Mouse (Mus musculus) layer of hippocampus, postnatal 14 days (tissue): ENCODE data around the gene Cda. TPM values are rescaled to one million over a fixed set of nuclear protein-coding genes. Genes with fewer than 3 reads are reported as not detected.

ENCODE experiments used
- DNase-seq, 2 experiments: peaks; one replicate each; pipeline ENCODE4 v3.0.0; 2021 to 2022; ENCODE audit warnings: low spot score in 2 of 2, mixed read lengths in 1 of 2
- microRNA-seq, 2 experiments: library from miRNA; unstranded; fragments of <30 nt; microRNA quantifications; one replicate each; pipeline ENCODE4 v1.2.0; 2021
- total RNA-seq, 2 experiments: library from RNA; stranded (reverse); gene quantifications; 2 replicates each; pipeline ENCODE4 v1.2.3; 2021

Gene Cda
- total RNA-seq, 2 experiments from 2014 or later, result 1.2 to 2.9 TPM

GRCm38 (mm10) chr4:138311595-138311994, 56.2 kb downstream of the Cda start:
- no peak for DNase-seq

- DNase-seq, result no peak
These were observed 57.4 kb downstream of the Cda start for GRCm38 (mm10) chr4:138310311-138310910.

- DNase-seq, result no peak
These were observed 60.1 kb downstream of the Cda start for GRCm38 (mm10) chr4:138307739-138308138.

- no peak for DNase-seq
These were observed 60.8 kb downstream of the Cda start for GRCm38 (mm10) chr4:138307025-138307424.

GRCm38 (mm10) chr4:138304340-138305104, 63.3 kb downstream of the Cda start, which contains the start of gene Ddost:
TSS of gene Ddost (plus strand) at chr4:138304730.
- DNase-seq, result peak; percentile 98 to 99

- DNase-seq, result no peak
These were observed 64.0 kb downstream of the Cda start for GRCm38 (mm10) chr4:138303742-138304141.

- DNase-seq, result no peak
These were observed 64.8 kb downstream of the Cda start for GRCm38 (mm10) chr4:138303011-138303410.

- no peak for DNase-seq
These were observed 66.5 kb downstream of the Cda start for GRCm38 (mm10) chr4:138301271-138301780.

- no peak for DNase-seq
These were observed 73.7 kb downstream of the Cda start for GRCm38 (mm10) chr4:138293949-138294550.

- no peak for DNase-seq
These were observed 74.4 kb downstream of the Cda start for GRCm38 (mm10) chr4:138293261-138293948.

GRCm38 (mm10) chr4:138292028-138292427, 75.8 kb downstream of the Cda start:
- DNase-seq, result no peak

- DNase-seq, result no peak
These were observed 79.1 kb downstream of the Cda start for GRCm38 (mm10) chr4:138288691-138289090.

Small RNAs within 50 kb of the gene (microRNA-seq; reads per million reads assigned to microRNA genes)
- gene Gm27646 (0 to 0.85 reads per million in 2 experiments), gene Mir7019 (4.8 to 11.3 reads per million in 2 experiments)

Other genes with a start within 250 kb of the Cda start
- gene Hp1bp3, start 151.7 kb downstream of the Cda start, total RNA-seq, result 100 to 1,000 TPM; 144 to 149 TPM
- gene Sh2d5, start 117.6 kb downstream of the Cda start, total RNA-seq, result 10 to 100 TPM; 27.6 to 31.0 TPM
- 10 to 100 TPM; 14.6 to 15.0 TPM for gene Kif17, start 117.6 kb downstream of the Cda start, total RNA-seq
- gene Ddost, start 63.3 kb downstream of the Cda start, total RNA-seq, result 100 to 1,000 TPM in 1 of 2 experiments, 10 to 100 TPM in 1; 96.5 to 102 TPM
- 100 to 1,000 TPM; 162 to 169 TPM for gene Pink1, start 41.7 kb downstream of the Cda start, total RNA-seq
- gene Fam43b, start 28.5 kb upstream of the Cda start, total RNA-seq, result 10 to 100 TPM; 24.2 to 24.3 TPM
- 10 to 100 TPM; 43.4 to 46.7 TPM for gene Mul1, start 66.7 kb upstream of the Cda start, total RNA-seq
- gene Camk2n1, start 86.3 kb upstream of the Cda start, total RNA-seq, result 100 to 1,000 TPM; 211 to 242 TPM